Mouse (Mus musculus): ENCODE data around the gene 4930470P17Rik.

4930470P17Rik gene

GRCm38 (mm10) chr2:170601917-170602316 lies at the start of gene 4930470P17Rik:
TSS of gene 4930470P17Rik (minus strand) at chr2:170602017.
- no peak for TF ChIP-seq GATA4 (IDR thresholded peaks at IDR 0.05; ENCODE audit: insufficient replicate concordance, low read length)

GRCm38 (mm10) chr2:170651483-170651882 lies 49.7 kb upstream of the 4930470P17Rik start:
- TF ChIP-seq GATA4 (IDR thresholded peaks at IDR 0.05; ENCODE audit: insufficient replicate concordance, low read length), result no peak

- TF ChIP-seq GATA4 (IDR thresholded peaks at IDR 0.05; ENCODE audit: insufficient replicate concordance, low read length), result no peak
These were observed 46.7 kb upstream of the 4930470P17Rik start for GRCm38 (mm10) chr2:170648542-170648941.

- TF ChIP-seq GATA4 (IDR thresholded peaks at IDR 0.05; ENCODE audit: insufficient replicate concordance, low read length), result no peak
These were observed 44.4 kb upstream of the 4930470P17Rik start for GRCm38 (mm10) chr2:170646201-170646600.

- no peak for TF ChIP-seq GATA4 (IDR thresholded peaks at IDR 0.05; ENCODE audit: insufficient replicate concordance, low read length)
These were observed 40.6 kb upstream of the 4930470P17Rik start for GRCm38 (mm10) chr2:170642338-170642806.

GRCm38 (mm10) chr2:170640281-170640680 lies 38.5 kb upstream of the 4930470P17Rik start:
- TF ChIP-seq GATA4 (IDR thresholded peaks at IDR 0.05; ENCODE audit: insufficient replicate concordance, low read length), result no peak

- TF ChIP-seq GATA4 (IDR thresholded peaks at IDR 0.05; ENCODE audit: insufficient replicate concordance, low read length), result no peak
These were observed 36.9 kb upstream of the 4930470P17Rik start for GRCm38 (mm10) chr2:170638746-170639145.

- TF ChIP-seq GATA4 (IDR thresholded peaks at IDR 0.05; ENCODE audit: insufficient replicate concordance, low read length), result no peak
These were observed 31.3 kb upstream of the 4930470P17Rik start for GRCm38 (mm10) chr2:170632998-170633622.

- TF ChIP-seq GATA4 (IDR thresholded peaks at IDR 0.05; ENCODE audit: insufficient replicate concordance, low read length), result no peak
These were observed 30.6 kb upstream of the 4930470P17Rik start for GRCm38 (mm10) chr2:170632386-170632785.

- TF ChIP-seq GATA4 (IDR thresholded peaks at IDR 0.05; ENCODE audit: insufficient replicate concordance, low read length), result no peak
These were observed 29.6 kb upstream of the 4930470P17Rik start for GRCm38 (mm10) chr2:170631375-170631774.

GRCm38 (mm10) chr2:170630553-170630952 lies 28.7 kb upstream of the 4930470P17Rik start:
- no peak for TF ChIP-seq GATA4 (IDR thresholded peaks at IDR 0.05; ENCODE audit: insufficient replicate concordance, low read length)

- no peak for TF ChIP-seq GATA4 (IDR thresholded peaks at IDR 0.05; ENCODE audit: insufficient replicate concordance, low read length)
These were observed 21.2 kb upstream of the 4930470P17Rik start for GRCm38 (mm10) chr2:170622985-170623384.

- no peak for TF ChIP-seq GATA4 (IDR thresholded peaks at IDR 0.05; ENCODE audit: insufficient replicate concordance, low read length)
These were observed 17.2 kb upstream of the 4930470P17Rik start for GRCm38 (mm10) chr2:170618862-170619492.

GRCm38 (mm10) chr2:170601171-170601570 lies 646 bp downstream of the 4930470P17Rik start:
- TF ChIP-seq GATA4 (IDR thresholded peaks at IDR 0.05; ENCODE audit: insufficient replicate concordance, low read length), result no peak

- TF ChIP-seq GATA4 (IDR thresholded peaks at IDR 0.05; ENCODE audit: insufficient replicate concordance, low read length), result no peak
These were observed 4.2 kb downstream of the 4930470P17Rik start for GRCm38 (mm10) chr2:170597586-170597985.

- no peak for TF ChIP-seq GATA4 (IDR thresholded peaks at IDR 0.05; ENCODE audit: insufficient replicate concordance, low read length)
These were observed 5.1 kb downstream of the 4930470P17Rik start for GRCm38 (mm10) chr2:170596726-170597125.

Measured in liver, adult (tissue).